Mouse (Mus musculus) left cerebral cortex, adult 6 months (tissue): ENCODE data around the gene Serpine1. TPM values are rescaled to one million over a fixed set of nuclear protein-coding genes. Genes with fewer than 3 reads are reported as not detected.

ENCODE experiments used
- long read RNA-seq, 2 experiments: library from polyadenylated mRNA; unstranded; transcript quantifications; one replicate each; pipeline ENCODE4 v2.0.0; 2019 to 2020
- polyA plus RNA-seq: library from polyadenylated mRNA; unstranded; fragments of <200 nt; fragmentation: Nextera tagmentation; gene quantifications from 2 replicates; pipeline ENCODE4 v1.2.3, GENCODE M21; 2021

Gene Serpine1
- polyA plus RNA-seq: 0.10 and 0.27 TPM in 2 replicates
- long read RNA-seq, experiment 1: 0 reads
- long read RNA-seq, experiment 2: 0 reads

GRCm38 (mm10) chr5:137072079-137072960 lies at the start of gene Serpine1:
Gene Serpine1, minus strand, starts transcription at chr5:137072268.

GRCm38 (mm10) chr5:137115866-137116847 lies 44.1 kb upstream of the Serpine1 start, which contains the start of gene Trim56:
Gene Trim56, minus strand, starts transcription at chr5:137116209.

DNA sequence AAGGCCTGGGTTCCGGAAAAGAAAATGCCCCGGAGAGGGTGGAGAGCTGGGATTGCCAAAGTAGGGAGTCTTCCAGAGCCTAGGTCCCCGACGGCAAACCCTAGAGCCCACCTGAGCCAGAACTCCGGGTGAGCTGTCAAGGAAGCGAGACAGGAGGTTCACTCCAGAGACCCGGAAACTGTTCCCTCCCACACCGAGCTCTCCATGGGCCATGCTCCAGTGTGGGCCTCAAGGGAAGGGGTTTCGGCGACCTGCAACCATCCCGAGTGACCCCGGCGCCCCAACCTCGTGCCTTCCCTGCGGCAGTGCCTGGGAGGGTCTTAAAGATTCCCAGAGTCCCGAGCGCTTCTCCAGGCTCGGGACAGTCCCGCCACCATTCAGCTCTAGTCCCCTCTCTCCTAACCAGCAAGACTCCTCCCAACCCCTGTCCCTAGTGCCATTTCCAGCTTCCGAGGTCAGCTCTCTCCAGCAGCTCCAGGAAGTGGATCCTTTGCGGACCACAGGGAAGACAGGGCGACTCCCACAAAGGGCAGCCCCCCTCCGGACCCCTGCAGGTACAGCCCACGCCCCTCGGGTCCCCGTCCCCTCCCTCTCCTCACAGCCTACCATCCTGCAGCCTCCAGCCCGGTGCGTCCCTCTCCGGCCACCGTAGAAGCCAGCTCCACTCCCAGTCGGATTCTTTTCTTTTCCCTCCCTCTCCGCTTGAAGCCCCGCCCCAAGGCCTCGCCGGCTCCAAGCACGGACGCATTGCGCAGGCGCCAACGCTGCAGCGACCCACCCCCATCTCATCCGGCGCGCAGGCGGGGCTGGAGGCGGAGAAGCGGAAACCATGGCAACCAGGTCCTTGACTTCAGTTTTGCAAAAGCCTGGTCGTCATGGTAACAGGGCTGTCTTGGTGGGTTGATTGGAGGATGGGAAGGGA lies 26.4 kb downstream of the Serpine1 start, which contains the start of gene Ap1s1:
Gene Ap1s1, minus strand, starts transcription at position 734 of the 922 bp plus-strand sequence.

DNA sequence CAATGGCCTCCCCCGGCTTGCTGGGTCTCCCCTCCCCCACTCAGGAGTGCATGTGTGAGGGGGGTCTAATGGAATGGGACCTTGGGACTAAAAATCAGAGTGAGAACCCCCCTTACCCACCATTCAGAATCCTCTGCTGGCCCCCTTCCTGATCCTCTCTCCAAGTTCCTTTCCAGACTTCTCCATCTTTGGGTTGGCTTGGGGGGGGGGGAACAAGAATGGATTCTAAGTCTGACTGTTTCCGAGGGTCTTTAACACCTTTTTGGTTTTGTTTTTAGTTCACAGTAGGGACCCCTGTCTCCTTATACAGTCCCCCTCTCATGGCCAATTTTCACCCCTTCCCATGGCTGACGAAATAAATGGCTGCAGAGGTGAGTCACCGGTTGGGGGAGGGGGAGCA lies 46.0 kb downstream of the Serpine1 start, which contains the start of gene Vgf:
Gene Vgf, plus strand, starts transcription at position 301 of the 400 bp plus-strand sequence.

Other genes with a start within 250 kb of the Serpine1 start
- gene Col26a1, start 189.1 kb downstream of the Serpine1 start, polyA plus RNA-seq: 0.53 and 1.1 TPM in 2 replicates
- gene Ift22, start 164.1 kb downstream of the Serpine1 start, polyA plus RNA-seq: 70.1 and 118 TPM in 2 replicates
- gene Fis1, start 119.0 kb downstream of the Serpine1 start, polyA plus RNA-seq: 557 and 619 TPM in 2 replicates
- gene Cldn15, start 105.7 kb downstream of the Serpine1 start, polyA plus RNA-seq: 0.05 TPM in 1 of 2 replicates, not detected in the other
- gene Plod3, start 85.2 kb downstream of the Serpine1 start, polyA plus RNA-seq: 11.7 and 12.9 TPM in 2 replicates
- 183 and 217 TPM in 2 replicates for gene Znhit1, start 84.2 kb downstream of the Serpine1 start, polyA plus RNA-seq
- 12.8 and 33.4 TPM in 2 replicates for gene Vgf, start 45.9 kb downstream of the Serpine1 start, polyA plus RNA-seq
- 561 and 626 TPM in 2 replicates for gene Ap1s1, start 26.1 kb downstream of the Serpine1 start, polyA plus RNA-seq
- 0.25 and 3.2 TPM in 2 replicates for gene Trim56, start 43.9 kb upstream of the Serpine1 start, polyA plus RNA-seq
- not detected in 2 replicates for gene Muc3, start 77.1 kb upstream of the Serpine1 start, polyA plus RNA-seq
- 0.20 and 0.25 TPM in 2 replicates for gene Muc3a, start 140.1 kb upstream of the Serpine1 start, polyA plus RNA-seq
- gene Ache, start 215.3 kb upstream of the Serpine1 start, polyA plus RNA-seq: 28.0 and 30.3 TPM in 2 replicates
- gene Ufsp1, start 222.4 kb upstream of the Serpine1 start, polyA plus RNA-seq: 13.8 and 13.9 TPM in 2 replicates
- 14.9 and 26.1 TPM in 2 replicates for gene Srrt, start 235.4 kb upstream of the Serpine1 start, polyA plus RNA-seq
- gene Trip6, start 242.1 kb upstream of the Serpine1 start, polyA plus RNA-seq: 3.5 and 3.6 TPM in 2 replicates